Mouse (Mus musculus): ENCODE data around the gene Dapk2.
A peak's percentile ranks its signal among the peaks of the same experiment; 100 is the strongest.

DNA sequence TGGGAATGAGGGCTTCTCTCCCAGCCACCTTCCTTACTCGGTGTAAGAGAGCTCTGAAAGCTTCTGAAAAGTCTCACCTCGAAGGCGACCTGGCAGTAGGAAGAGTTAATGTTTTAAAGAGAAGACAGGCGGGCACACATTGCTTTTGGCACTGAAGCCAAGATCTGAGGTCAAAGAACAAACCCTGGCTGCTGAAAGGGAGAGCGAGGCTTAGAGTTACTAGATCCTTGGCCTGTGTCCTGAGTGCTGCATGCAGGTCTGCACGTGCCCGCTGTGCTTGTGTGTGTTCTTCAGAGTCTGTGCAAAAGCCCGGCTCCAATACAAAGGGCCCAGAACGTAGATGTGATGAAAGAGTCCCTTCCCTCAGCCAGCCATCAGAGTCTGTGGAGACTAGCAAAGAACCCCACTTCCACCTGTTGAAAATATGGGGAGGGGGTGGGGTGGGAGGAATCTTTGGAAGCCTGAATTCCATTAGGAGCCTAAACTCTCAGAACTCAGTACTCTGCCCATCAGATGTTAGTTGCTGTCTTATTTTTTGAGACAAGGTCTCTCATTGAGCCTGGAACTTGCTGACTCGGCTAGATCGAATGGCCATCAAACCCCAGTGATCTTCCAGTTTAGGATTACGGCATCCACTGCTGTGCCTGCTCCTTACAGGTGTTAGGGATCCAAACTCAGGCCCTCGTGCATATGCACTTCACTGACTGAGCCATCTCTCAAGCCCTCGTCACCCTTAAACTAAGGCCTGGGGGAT, 41.8 kb downstream of the Dapk2 start:
- TF ChIP-seq CTCF (conservative IDR thresholded peaks at IDR 0.05; ENCODE audit: insufficient read depth, insufficient read length, low read depth, low read length), result 0 out of 2 replicates have a peak, but pooled peaks have one; percentile 1
- TF ChIP-seq POLR2A (IDR thresholded peaks at IDR 0.05; ENCODE audit: low read depth, low read length), result no peak
